Mouse (Mus musculus): ENCODE measurements around the gene Ccdc85a. TPM values are rescaled to one million over a fixed set of nuclear protein-coding genes. Genes with fewer than 3 reads are reported as not detected.

The Ccdc85a gene
- 10 to 100 TPM; 89.4 to 93.4 TPM for total RNA-seq (2021)

DNA sequence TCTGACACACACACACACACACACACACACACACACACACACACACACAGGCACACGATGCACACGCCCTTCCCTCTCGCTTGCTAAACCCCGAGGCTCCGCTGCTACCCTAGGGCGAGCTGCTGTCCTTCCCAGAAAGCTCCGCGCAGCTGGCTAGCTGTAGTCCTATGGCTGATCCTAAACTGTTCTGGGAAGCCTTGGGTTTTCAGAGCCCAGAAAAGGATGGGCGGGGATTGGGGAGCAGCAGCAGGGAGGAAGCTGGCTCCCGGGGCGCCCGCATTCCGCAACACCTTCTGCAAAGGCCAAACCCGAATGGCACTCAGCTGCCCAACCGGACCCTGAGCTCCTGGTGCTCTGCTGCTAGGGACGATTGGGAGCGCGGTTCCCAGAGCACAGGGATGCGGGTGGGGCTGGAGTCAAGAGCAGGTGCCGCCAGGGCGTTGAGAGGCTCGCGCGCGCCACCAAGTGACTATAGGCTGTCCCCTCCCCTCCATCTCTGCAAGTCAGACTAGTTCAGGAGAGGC is at the start of gene Ccdc85a:
TSS of gene Ccdc85a (minus strand) at position 414 of the 524 bp plus-strand sequence.
- peak; percentile 93 to 98 for DNase-seq (ENCODE audit: low spot score in 2 of 2)
- intact Hi-C loops (cut with DNase I) = loop anchor here (1.0 to 10.0 kb wide), 7 partner anchors 117 to 1363 kb away; no protein-coding TSS in a partner anchor

DNA sequence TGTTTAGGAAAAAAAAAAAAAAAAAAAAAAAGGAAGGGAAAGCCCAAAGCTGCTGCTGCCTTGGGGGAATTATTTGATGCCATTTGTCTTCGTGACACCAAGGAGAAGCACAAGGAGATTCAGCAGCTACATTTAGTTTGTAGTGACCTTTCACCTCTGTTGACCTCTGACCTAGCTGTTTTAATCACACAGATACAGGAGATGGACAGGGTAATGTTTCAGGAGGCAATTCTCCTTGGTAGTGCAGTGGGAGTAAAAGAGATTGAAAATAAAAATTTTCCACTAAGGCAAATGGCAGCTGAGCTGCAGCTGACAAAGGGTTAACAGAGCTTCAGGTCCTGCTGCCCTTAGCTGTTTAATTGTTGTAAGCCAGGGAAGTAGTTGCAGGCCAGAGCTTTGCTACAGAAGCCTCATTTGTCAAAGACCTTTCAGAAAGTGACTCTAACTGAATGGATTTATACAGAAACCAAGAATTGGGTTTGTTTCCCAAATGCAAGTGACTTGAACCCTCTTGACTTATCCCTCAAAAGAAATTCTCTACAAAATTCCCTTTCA is 49.5 kb upstream of the Ccdc85a start:
- intact Hi-C loops (cut with DNase I) = no loop called here
- no peak for DNase-seq (ENCODE audit: low spot score in 2 of 2)

DNA sequence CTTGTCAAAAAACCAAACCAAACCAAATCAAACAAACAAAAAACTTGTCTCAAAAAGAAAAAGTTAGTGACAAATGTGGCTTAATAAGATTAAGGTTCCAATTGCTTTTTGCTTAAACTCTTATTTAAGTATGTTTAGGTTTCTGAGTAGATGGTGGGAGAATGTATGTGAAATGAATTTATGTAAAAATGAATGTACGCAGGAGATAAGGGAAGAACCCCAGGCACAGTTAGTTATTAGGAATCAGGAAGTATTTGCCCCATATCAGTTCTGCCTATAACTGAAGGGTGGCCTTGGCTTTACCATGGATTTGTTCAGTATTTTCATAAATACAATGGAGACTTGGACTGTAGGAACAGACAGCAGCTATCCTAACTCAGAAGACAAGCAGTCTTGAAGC is 49.0 kb upstream of the Ccdc85a start:
- intact Hi-C loops (cut with DNase I) = no loop called here
- no peak for DNase-seq (ENCODE audit: low spot score in 2 of 2)

DNA sequence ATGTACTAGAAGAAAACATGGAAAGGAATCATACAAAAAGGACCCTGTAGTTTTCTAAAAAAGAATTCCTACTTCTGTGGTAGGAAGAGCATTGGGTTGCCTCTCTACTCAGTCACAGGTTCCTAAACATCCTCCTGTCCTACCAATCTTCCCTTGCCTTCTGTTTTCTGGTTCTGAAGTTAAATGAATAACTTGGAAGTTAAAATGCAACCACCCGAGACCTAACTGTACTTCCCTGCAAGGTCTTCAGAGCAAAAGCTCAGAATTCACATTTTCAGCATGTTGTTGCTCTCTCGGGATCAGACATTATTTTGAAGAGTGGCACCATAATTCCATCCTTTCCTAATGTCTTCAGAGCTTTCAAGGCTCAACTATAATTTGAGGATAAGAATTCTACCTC is 46.6 kb upstream of the Ccdc85a start:
- intact Hi-C loops (cut with DNase I) = no loop called here
- no peak for DNase-seq (ENCODE audit: low spot score in 2 of 2)

DNA sequence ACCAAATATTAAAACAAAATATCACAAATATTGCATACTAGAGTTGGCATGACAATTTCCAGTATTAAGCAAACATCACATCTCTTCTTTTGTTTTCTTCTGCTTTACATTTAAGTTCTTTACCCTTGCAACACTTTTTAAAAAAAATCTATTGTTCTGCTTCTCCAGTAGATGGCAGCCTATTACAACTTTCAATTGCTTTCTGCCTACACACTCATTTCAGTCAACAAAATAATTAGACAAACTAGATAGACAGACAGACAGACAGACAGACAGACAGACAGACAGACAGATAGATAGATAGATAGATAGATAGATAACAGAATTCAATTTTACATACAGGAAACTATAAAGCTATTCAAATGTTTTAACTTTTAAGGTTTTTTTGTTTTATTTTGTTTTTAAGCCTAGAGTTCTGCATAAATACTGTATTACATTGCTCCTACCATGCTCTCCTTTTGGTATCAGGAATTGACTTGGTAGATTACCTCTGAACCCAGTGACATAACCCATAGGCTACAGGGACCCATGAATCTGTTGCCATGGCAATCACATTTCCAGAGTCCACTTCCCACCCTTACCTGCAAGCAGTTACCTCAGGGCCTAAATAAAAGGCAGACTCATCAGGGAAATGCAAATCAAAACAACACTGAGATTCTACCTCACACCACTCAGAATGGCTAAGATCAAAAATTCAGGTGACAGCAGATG is 26.8 kb upstream of the Ccdc85a start:
- intact Hi-C loops (cut with DNase I) = loop anchor here (1.0 to 10.0 kb wide), 3 partner anchors 201 to 524 kb away; partner anchors contain the start of gene Pnpt1
- DNase-seq (ENCODE audit: low spot score in 2 of 2) = no peak

DNA sequence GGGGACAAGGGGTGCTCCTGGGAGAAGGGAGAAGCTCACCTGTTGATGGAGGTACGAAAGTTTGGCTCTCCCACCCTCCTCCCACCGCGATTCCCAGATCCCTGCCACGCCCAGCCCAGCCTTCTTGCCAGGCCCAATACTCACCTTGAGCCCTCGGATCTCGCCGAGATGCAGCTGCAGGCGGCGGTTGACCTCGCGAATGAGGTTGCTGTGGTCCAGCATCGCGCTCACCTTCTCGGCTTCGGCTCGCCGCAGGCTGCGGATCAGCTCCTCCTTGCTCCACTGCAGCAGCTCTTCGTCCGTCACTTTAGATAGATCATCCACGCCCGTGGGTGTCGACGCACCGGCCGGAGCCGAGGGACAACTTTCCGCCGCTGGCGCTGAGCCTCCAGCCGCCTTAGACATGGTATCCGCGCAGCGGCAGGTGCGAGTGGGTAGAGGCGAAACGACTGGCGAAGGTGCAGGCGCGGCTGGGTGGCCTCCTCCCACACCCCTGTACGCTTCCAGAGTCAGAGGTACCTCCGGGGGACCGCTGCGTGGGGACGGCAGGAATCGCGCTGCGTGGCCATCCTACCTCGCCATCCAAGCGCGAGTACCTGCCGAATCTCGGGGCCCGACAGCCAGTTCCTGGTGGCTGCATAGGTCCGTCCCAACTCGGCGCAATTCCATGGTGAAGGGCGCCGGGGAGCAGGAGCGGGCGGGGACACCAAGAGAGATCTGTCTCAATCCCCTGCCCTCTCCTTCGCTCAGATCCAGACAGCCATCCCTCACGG is 800 bp downstream of the Ccdc85a start:
- intact Hi-C loops (cut with DNase I) = loop anchor here (5.0 to 10.0 kb wide), 3 partner anchors 116 to 559 kb away; no protein-coding TSS in a partner anchor
- DNase-seq (ENCODE audit: low spot score in 2 of 2) = peak in 1 of 2 experiments; percentile 58

DNA sequence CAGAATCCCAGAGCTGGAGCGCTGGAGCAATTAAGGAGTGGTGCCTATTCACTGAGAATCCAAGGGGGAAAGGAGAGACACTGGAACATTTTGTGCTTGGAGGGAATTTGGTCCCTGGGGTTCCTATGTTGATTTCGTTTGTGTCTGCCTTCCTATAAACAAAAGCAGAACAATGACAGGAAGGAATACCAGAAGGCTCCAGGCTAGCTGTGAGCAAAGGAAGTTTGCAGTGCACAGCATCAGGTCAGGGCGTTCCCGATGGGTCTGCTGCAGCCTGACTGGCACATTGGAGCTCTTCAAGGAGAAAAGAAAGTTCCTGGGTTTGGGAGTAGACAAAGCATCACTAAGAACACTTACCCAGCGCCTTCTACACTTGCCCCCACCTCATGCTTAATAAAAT is 1.9 kb downstream of the Ccdc85a start:
- DNase-seq (ENCODE audit: low spot score in 2 of 2) = peak; percentile 17 to 30
- intact Hi-C loops (cut with DNase I) = loop anchor here (5.0 to 10.0 kb wide), 3 partner anchors 115 to 557 kb away; no protein-coding TSS in a partner anchor

DNA sequence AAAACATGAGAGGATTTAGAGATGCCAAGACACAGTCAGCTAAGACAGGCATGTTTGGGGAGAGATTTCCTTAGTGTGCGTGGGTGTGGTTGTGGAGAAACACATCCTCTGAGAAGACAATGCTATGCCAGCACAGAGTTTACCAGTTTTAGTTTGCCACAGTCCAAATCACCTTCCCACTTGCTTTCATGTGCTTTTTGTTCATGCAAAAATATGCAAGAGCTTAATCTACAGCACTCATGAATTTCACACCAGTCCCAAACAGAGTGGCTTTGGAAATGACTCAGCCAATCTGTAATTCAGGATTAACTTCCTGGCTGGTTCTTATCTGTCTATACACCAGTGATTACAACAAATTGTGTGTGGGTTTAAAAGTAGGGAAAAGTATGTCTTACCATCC is 11.7 kb downstream of the Ccdc85a start:
- intact Hi-C loops (cut with DNase I) = no loop called here
- DNase-seq (ENCODE audit: low spot score in 2 of 2) = peak; percentile 25 to 94

DNA sequence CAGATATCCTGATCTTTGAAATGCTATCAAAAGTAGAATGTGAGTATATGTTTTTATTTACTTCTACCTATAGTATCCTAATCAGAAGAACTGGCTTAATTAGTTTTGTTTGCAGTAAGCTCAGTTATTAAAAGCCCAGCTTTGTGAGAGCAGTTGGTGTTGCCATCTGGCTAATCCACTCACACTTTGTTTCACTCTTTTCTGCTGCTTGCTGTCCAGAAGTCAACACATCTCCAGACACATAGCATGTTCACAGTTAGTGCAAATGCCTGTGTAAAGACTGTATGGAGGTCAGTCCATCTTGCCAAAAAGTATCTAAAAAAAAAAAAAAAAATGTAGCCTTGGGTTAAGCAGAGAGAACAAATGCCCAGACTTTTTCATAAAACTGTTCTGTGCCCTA is 27.7 kb downstream of the Ccdc85a start:
- no peak for DNase-seq (ENCODE audit: low spot score in 2 of 2)
- intact Hi-C loops (cut with DNase I) = no loop called here

DNA sequence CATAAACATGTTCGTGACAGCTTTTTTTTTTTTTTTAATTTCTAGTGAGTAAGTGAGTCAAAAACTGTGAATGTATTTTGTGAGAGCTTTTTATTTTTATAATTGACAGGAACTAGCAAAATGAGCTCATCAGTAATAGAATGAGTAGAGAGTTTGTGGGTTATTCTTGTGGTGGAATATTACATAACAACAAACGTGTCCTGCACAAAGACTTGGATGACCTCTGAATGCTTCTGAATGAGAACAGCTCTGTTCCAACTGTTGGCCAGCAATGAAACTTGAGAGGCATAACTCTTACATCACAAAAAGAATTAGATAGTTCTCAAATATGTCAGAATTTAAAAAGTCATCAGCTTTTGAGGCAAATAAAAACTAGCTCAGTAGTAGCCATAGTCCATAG is 40.7 kb downstream of the Ccdc85a start:
- intact Hi-C loops (cut with DNase I) = no loop called here
- no peak for DNase-seq (ENCODE audit: low spot score in 2 of 2)

DNA sequence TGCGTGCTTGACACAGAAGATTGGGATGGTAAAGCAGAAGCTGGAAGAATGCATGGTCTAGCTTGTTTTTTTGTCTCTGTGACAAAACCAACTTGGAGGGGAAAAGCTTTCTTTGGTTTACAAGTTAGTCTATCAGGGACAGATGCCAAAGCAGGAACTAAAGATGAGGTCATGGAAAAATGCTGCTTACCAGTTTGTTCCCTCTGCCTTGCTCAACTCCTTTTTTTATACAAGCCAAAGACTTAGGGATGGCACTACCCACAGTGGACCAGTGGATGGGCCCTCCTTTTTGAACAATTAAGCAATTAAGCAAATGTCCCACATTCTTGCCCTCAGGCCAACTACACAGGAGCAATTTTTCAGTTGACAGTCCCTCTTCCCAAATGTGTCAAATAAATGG is 42.8 kb downstream of the Ccdc85a start:
- intact Hi-C loops (cut with DNase I) = no loop called here
- DNase-seq (ENCODE audit: low spot score in 2 of 2) = no peak

DNA sequence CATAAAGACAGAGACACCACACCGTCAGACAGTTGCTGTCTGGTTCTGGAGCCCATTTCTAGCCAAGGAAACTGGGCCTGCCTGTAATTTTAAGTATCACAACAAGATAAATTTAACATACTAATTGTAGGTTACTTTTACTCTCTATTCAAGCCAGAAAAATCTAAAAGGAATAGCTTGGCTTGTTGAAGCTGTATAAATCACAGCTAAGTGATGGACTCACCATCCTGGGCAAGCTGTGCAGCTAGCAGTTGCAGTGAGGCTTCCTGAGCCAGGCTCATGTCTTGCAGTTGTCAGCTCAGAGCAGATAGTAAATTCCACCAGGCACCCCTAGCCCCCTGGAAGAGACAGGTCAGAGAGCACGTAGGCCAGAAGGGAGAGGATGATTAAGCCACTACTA is 50.8 kb downstream of the Ccdc85a start:
- peak in 1 of 2 experiments; percentile 49 for DNase-seq (ENCODE audit: low spot score in 2 of 2)
- intact Hi-C loops (cut with DNase I) = no loop called here

DNA sequence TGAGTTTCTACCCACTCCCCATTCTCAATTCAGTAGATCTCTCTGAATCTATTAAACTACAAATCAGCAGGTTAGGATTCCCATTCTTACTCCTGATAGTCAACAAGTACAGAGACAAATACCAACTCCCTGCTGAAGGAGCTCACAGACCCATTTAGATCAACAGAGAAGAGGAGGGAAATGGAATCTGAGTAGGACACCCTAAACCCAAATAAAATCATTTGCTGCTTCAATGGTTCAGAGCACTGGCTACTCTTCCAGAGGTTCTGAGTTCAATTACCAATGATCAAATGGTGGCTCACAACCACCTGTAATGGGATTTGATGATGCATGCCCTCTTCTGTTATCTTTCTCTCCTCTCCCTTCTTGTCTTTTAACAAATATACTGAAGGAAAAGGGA is 82.9 kb downstream of the Ccdc85a start:
- intact Hi-C loops (cut with DNase I) = no loop called here
- DNase-seq (ENCODE audit: low spot score in 2 of 2) = no peak

DNA sequence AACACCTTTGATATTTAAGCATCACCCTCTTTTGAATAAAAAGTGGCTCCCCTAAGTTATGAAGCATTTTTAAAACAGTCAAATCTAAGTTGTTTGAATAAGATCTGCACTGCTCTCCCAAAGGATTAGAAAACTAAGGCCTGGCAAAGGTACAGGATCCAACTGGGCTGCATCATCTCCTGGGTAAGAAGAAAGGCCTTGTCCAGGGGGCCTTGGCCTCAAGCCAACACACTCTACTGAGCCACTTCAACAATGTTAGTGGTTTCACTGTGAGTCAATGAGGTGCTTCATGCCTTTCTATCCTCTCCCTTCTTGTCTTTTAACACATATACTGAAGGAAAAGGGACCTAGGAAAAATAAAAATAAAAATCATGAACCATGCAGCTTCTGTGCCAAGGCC is 87.1 kb downstream of the Ccdc85a start:
- intact Hi-C loops (cut with DNase I) = no loop called here
- no peak for DNase-seq (ENCODE audit: low spot score in 2 of 2)

DNA sequence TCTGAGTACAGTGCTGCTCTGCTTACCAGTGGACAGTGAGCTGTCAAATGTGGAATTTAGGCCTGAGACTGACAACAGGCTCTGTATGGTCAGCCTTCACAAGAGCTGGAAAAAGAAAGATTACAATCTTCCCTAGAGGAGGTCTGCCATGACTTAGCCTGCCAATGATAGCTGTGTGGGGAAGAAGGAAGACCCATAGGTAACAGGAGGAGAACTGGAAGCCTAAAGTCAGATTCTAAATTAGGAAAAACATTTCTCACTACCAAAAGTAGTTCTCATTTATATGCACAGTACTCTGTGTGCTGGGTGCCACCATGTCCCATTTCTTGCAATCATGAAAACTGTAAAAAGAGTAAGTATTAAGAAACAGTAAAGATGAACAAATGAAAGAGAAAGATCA is 90.8 kb downstream of the Ccdc85a start:
- DNase-seq (ENCODE audit: low spot score in 2 of 2) = peak in 1 of 2 experiments; percentile 54

DNA sequence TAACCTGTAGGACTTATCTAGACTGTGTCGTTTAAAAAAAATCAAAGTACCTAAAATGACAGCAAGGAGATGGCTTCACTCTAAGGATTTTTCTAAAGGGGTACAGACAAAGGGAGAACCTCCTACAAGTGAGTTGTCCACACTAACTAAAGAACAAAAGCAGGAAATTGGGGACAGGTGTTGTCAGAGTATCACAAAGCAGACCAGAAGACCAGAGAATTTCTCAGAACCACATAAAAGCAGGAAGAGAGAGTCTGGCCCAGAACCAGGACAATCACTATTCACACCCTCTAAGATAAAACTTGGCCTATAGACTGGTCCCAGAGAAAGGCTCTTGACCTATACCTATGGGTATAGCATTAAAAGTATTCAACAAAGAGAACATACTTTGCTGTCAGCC is 92.8 kb downstream of the Ccdc85a start:
- intact Hi-C loops (cut with DNase I) = no loop called here
- no peak for DNase-seq (ENCODE audit: low spot score in 2 of 2)

More for the DNA sequence above, 90.8 kb downstream of the Ccdc85a start:
- intact Hi-C loops (cut with DNase I) = no loop called here

DNA sequence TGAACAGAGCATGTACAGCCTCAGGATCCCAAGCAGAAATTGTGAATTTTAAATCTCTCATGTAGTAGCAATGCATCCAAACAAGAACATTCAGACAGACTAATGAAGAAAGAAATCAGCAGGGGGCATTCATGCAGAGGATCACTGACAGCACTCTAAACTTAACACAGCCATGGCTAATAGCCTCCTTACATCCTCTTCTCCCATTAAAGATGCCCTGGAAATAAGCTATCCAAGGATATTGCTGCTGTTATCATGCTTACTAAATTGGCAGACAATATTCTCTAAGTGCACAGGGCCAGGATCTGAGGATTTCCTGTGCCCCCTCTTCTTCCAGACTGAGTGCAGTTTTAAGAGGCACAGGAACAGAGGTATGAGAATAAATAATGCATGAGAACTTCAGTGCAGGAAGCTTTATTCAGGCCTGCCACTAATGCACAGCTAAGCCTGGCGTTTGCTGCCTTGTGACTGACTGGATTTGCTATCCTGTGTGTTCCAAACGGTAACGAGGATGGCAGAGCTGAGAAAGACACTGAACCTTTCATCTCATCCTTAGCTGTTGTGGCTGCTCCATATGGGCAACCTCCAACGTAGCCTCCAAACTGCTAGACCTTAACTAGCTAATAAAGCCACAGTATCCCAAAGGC is 99.9 kb downstream of the Ccdc85a start:
- DNase-seq (ENCODE audit: low spot score in 2 of 2) = peak in 1 of 2 experiments; percentile 32
- intact Hi-C loops (cut with DNase I) = no loop called here

DNA sequence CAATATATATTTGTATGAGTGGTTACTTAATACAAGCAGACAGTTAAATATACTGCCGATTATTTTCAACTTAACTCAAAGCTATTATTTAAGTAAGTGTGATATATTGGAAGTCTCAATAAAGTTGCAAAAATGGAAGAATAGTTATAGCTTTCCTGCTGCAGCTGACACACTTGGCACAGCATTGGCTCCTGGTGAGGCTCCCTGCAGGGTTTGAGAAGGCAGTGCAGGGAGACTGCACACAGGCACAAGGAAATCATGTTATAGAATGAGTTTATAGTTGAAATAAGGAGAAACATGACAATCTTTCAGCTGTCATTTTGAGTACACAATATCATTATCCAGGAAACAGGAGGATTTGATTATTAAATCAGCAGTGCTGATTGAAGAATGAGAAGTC is 107.0 kb downstream of the Ccdc85a start:
- no peak for DNase-seq (ENCODE audit: low spot score in 2 of 2)
- intact Hi-C loops (cut with DNase I) = no loop called here

DNA sequence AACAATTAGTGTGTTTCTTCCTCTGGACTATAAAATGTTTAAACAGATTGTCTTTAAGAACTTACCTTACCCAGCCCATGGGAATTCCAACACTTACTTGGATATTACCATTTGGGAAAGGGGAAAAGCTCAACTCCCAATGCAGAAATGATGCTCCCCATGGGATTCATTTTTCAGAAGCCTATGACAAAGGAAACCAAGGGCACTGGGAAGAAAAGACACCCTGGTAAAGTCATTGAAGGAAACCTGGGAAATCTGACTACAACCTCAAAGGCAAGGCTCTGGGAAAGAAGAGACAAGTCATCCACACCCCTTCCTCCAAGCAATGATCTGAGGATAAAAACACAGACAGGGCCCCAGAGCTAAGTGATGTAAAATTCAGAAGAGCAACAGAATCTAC is 118.4 kb downstream of the Ccdc85a start:
- intact Hi-C loops (cut with DNase I) = loop anchor here (5.0 kb wide), 1 partner anchor 117 kb away; the partner anchor contains the start of gene Ccdc85a

DNA sequence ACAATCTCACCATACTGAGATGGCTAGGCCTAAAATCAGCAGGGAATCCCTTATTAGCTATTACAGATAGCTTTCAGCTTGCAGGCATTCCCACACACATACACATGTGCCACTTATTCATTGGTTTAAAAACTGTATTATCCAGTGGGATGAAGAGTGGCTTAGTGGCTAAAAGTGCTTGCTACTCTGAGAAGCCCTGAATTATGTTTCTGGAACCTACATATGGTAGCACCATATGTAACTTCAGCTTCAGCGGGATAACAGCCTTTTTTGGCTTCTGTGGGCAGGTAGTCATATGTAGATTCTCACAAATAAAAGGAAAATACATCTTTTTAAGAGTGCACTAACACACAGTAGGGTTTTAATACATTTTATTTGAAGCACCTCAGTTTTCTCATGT is 119.2 kb downstream of the Ccdc85a start:
- intact Hi-C loops (cut with DNase I) = loop anchor here (5.0 kb wide), 1 partner anchor 117 kb away; the partner anchor contains the start of gene Ccdc85a
- peak in 1 of 2 experiments; percentile 57 for DNase-seq (ENCODE audit: low spot score in 2 of 2)

More for the DNA sequence above, 118.4 kb downstream of the Ccdc85a start:
- DNase-seq (ENCODE audit: low spot score in 2 of 2) = no peak

Data from left cerebral cortex, postnatal 25 days (tissue).